Mouse (Mus musculus) hindbrain, embryonic 16.5 days (tissue): ENCODE measurements around the gene Vmn1r24. TPM values are rescaled to one million over a fixed set of nuclear protein-coding genes. Genes with fewer than 3 reads are reported as not detected.
"Not testable (repeated sequence)": the region's sequence is repeated elsewhere in the genome, so short reads cannot be mapped to it uniquely, and the experiment has no call there.

Experiments used
- ATAC-seq: fragments of 200-750 bp; cut with Nextera tagmentation; 2 replicates; pipeline ENCODE4 v1.8.0; 2017; ENCODE audit warnings: moderate TSS enrichment, moderate library complexity
- H3K27ac ChIP-seq: fragments of 300-500 bp; sonication (generic); 2 replicates; pipeline ENCODE4 v1.5.1; 2014; ENCODE audit warnings: low read depth, mild to moderate bottlenecking, control low read depth, low read length, moderate library complexity
- H3K27me3 ChIP-seq: fragments of 300-500 bp; sonication (generic); replicated peaks from 2 replicates; pipeline ENCODE4 v1.6.1; 2014; ENCODE audit warnings: low read length; ENCODE audit not compliant: control insufficient read depth, insufficient read depth
- H3K36me3 ChIP-seq: fragments of 300-500 bp; sonication (generic); 2 replicates; pipeline ENCODE4 v1.6.1; 2014; ENCODE audit warnings: mild to moderate bottlenecking, low read length, moderate library complexity, mixed read lengths; ENCODE audit not compliant: control insufficient read depth, insufficient read depth
- H3K4me1 ChIP-seq: fragments of 300-500 bp; sonication (generic); 2 replicates; pipeline ENCODE4 v1.6.1; 2014; ENCODE audit warnings: low read depth, low read length; ENCODE audit not compliant: control insufficient read depth, insufficient read depth
- H3K4me2 ChIP-seq: fragments of 300-500 bp; sonication (generic); 2 replicates; pipeline ENCODE4 v1.6.1; 2014; ENCODE audit warnings: mild to moderate bottlenecking, low read length, control low read depth, moderate library complexity
- H3K4me3 ChIP-seq: fragments of 300-500 bp; sonication (generic); 2 replicates; pipeline ENCODE4 v1.5.1; 2014; ENCODE audit warnings: mild to moderate bottlenecking, low read length, control low read depth, moderate library complexity
- H3K9ac ChIP-seq: fragments of 300-500 bp; sonication (generic); 2 replicates; pipeline ENCODE4 v1.6.1; 2014; ENCODE audit warnings: low read depth, mild to moderate bottlenecking, control low read depth, low read length, moderate library complexity
- H3K9me3 ChIP-seq: fragments of 300-500 bp; sonication (generic); 2 replicates; pipeline ENCODE4 v1.6.1; 2014; ENCODE audit warnings: mild to moderate bottlenecking, low read length, moderate library complexity; ENCODE audit not compliant: control insufficient read depth
- WGBS: fragments of 180-500 bp; shearing (Covaris S2); extraction: QIAGEN DNeasy Blood & Tissue Kit; methylation state at CpG from one replicate; pipeline ENCODE4 v1.1.7; 2014; 5-methylcytosine and 5-hydroxymethylcytosine counted together
- polyA plus RNA-seq: library from polyadenylated mRNA; unstranded; fragments of >200 nt; fragmentation: Nextera tagmentation; extraction: Ambion mirVana; gene quantifications from 2 replicates; pipeline ENCODE4 v1.2.1, GENCODE M21; 2015

Gene Vmn1r24
- not detected in 2 replicates for polyA plus RNA-seq

- not testable (repeated sequence) for H3K4me2 ChIP-seq, H3K4me1 ChIP-seq, H3K4me3 ChIP-seq, H3K9me3 ChIP-seq, H3K9ac ChIP-seq, ATAC-seq, H3K27me3 ChIP-seq, H3K36me3 ChIP-seq, H3K27ac ChIP-seq
- 83% methylated on average over 1 of the region's 1 CpGs for WGBS
Measured at GRCm38 (mm10) chr6:57961403-57961802, at the start of gene Vmn1r24. Vmn1r24 (minus strand) TSS chr6:57961503.

- H3K9ac ChIP-seq = no peak within 1 kb of the TSS
- no peak within 1 kb of the TSS for H3K4me3 ChIP-seq
- H3K36me3 ChIP-seq = no peaks in the 10 kb centered on the region
- H3K9me3 ChIP-seq = no peaks in the 10 kb centered on the region
- H3K4me2 ChIP-seq = no peak within 1 kb of the TSS
- ATAC-seq = no peak
- no peaks in the 10 kb centered on the region for H3K27me3 ChIP-seq
- 73% methylated on average over 3 of the region's 3 CpGs for WGBS
- no peaks in the 10 kb centered on the region for H3K4me1 ChIP-seq
- no peak within 1 kb of the TSS for H3K27ac ChIP-seq
Measured at GRCm38 (mm10) chr6:57980710-57981109, 19.4 kb upstream of the Vmn1r24 start, which contains the start of gene Vmn1r25. Vmn1r25 (minus strand) TSS chr6:57980810.

GRCm38 (mm10) chr6:57926738-57927137 is 34.6 kb downstream of the Vmn1r24 start, which contains the start of gene Vmn1r23:
Vmn1r23 (minus strand) TSS chr6:57926838.
- 94% methylated on average over 1 of the region's 1 CpGs for WGBS
- H3K9me3 ChIP-seq = no peaks in the 10 kb centered on the region

GRCm38 (mm10) chr6:57907928-57908327 is 53.4 kb downstream of the Vmn1r24 start, which contains the start of gene Vmn1r22:
Vmn1r22 (minus strand) TSS chr6:57908028.
- Histone ChIP-seq H3K36me3 (no peaks in the 10 kb centered on the region), H3K9ac (no peak within 1 kb of the TSS), H3K4me3 (no peak within 1 kb of the TSS), H3K4me2 (no peak within 1 kb of the TSS), H3K27ac (no peak within 1 kb of the TSS), H3K27me3 (no peaks in the 10 kb centered on the region), H3K4me1 (no peaks in the 10 kb centered on the region), H3K9me3 (no peaks in the 10 kb centered on the region)
- no peak for ATAC-seq
- WGBS = 76% methylated on average over 1 of the region's 1 CpGs

More at GRCm38 (mm10) chr6:57926738-57927137, 34.6 kb downstream of the Vmn1r24 start, which contains the start of gene Vmn1r23:
- ATAC-seq = no peak
- Histone ChIP-seq H3K36me3 (no peaks in the 10 kb centered on the region), H3K4me3 (no peak within 1 kb of the TSS), H3K4me2 (no peak within 1 kb of the TSS), H3K4me1 (no peaks in the 10 kb centered on the region), H3K9ac (no peak within 1 kb of the TSS), H3K27ac (no peak within 1 kb of the TSS), H3K27me3 (no peaks in the 10 kb centered on the region)

Other genes with a start within 250 kb of the Vmn1r24 start
- 218 and 224 TPM in 2 replicates for gene Vopp1, start 136.3 kb downstream of the Vmn1r24 start, polyA plus RNA-seq
- gene Vmn1r21, start 111.2 kb downstream of the Vmn1r24 start, polyA plus RNA-seq = not detected in 2 replicates
- not detected in 2 replicates for gene Vmn1r22, start 53.5 kb downstream of the Vmn1r24 start, polyA plus RNA-seq
- not detected in 2 replicates for gene Vmn1r23, start 34.7 kb downstream of the Vmn1r24 start, polyA plus RNA-seq
- not detected in 2 replicates for gene Vmn1r25, start 19.3 kb upstream of the Vmn1r24 start, polyA plus RNA-seq
- not detected in 2 replicates for gene Vmn1r26, start 53.7 kb upstream of the Vmn1r24 start, polyA plus RNA-seq